Mouse (Mus musculus) heart, postnatal 0 days (tissue): ENCODE measurements around the gene Kcnma1. TPM values are rescaled to one million over a fixed set of nuclear protein-coding genes. Genes with fewer than 3 reads are reported as not detected.

ENCODE experiments used
- ATAC-seq: fragments of 200-750 bp; cut with Nextera tagmentation; 2 replicates; pipeline ENCODE4 v1.8.0; 2017; ENCODE audit warnings: low read depth, moderate number of reproducible peaks, moderate library complexity; ENCODE audit not compliant: insufficient read depth
- DNase-seq: peaks from one replicate; pipeline ENCODE4 v3.0.0-alpha.2; 2016; ENCODE audit warnings: low spot score
- H3K27ac ChIP-seq: fragments of 300-500 bp; sonication (generic); 2 replicates; pipeline ENCODE4 v1.5.1; 2014; ENCODE audit warnings: low read depth, mild to moderate bottlenecking
- H3K27me3 ChIP-seq: fragments of 300-500 bp; sonication (generic); 2 replicates; pipeline ENCODE4 v1.6.1; 2014; ENCODE audit warnings: low read length, mixed read lengths; ENCODE audit not compliant: control insufficient read depth, insufficient read depth
- H3K36me3 ChIP-seq: fragments of 300-500 bp; sonication (generic); replicated peaks from 2 replicates; pipeline ENCODE4 v1.6.1; 2014; ENCODE audit warnings: low read length, mixed read lengths; ENCODE audit not compliant: control insufficient read depth, insufficient read depth
- H3K4me1 ChIP-seq: fragments of 300-500 bp; sonication (generic); 2 replicates; pipeline ENCODE4 v1.6.1; 2014; ENCODE audit warnings: antibody characterized with exemption; ENCODE audit not compliant: control insufficient read depth, insufficient read depth
- H3K4me2 ChIP-seq: fragments of 300-500 bp; sonication (generic); 2 replicates; pipeline ENCODE4 v1.6.1; 2014; ENCODE audit warnings: low read depth, mild to moderate bottlenecking, low read length, moderate library complexity
- H3K4me3 ChIP-seq: fragments of 300-500 bp; sonication (generic); 2 replicates; pipeline ENCODE4 v1.5.1; 2014; ENCODE audit warnings: low read depth, low read length
- H3K9ac ChIP-seq: fragments of 300-500 bp; sonication (generic); replicated peaks from 2 replicates; pipeline ENCODE4 v1.6.1; 2014; ENCODE audit warnings: low read depth, low read length, mixed read lengths
- H3K9me3 ChIP-seq: fragments of 300-500 bp; sonication (generic); replicated peaks from 2 replicates; pipeline ENCODE4 v1.6.1; 2016; ENCODE audit warnings: low read length; ENCODE audit not compliant: control insufficient read depth
- CTCF ChIP-seq: IDR thresholded peaks from 2 replicates; pipeline ENCODE4 v1.5.1; 2016; ENCODE audit warnings: antibody characterized with exemption, control low read depth, low read depth
- EP300 ChIP-seq: IDR thresholded peaks from 2 replicates; pipeline ENCODE4 v1.6.1; 2016; ENCODE audit warnings: antibody characterized with exemption, low read depth
- WGBS: fragments of 180-500 bp; shearing (Covaris S2); extraction: QIAGEN DNeasy Blood & Tissue Kit; methylation state at CpG from one replicate; pipeline ENCODE4 v1.1.7; 2014; 5-methylcytosine and 5-hydroxymethylcytosine counted together
- polyA plus RNA-seq: library from polyadenylated mRNA; unstranded; fragments of >200 nt; fragmentation: Nextera tagmentation; extraction: Ambion mirVana; gene quantifications from 2 replicates; pipeline ENCODE4 v1.2.1, GENCODE M21; 2015
- total RNA-seq: library from RNA; depleted of rRNA; stranded (reverse); fragments of >200 nt; gene quantifications from 2 replicates; pipeline ENCODE4 v1.2.3, GENCODE M21; 2014; ENCODE audit warnings: low replicate concordance

The Kcnma1 gene
- total and polyA plus RNA-seq, 2 experiments from 2014 or later, result 0.10 to 1.3 TPM

GRCm38 (mm10) chr14:23817585-23817984, 196.7 kb downstream of the Kcnma1 start:
- H3K27ac ChIP-seq, result no peak overlapping the region
- H3K4me2 ChIP-seq, result no peak overlapping the region
- TF ChIP-seq CTCF, result no peak
- no peak for TF ChIP-seq EP300
- H3K36me3 ChIP-seq, result no peaks in the 10 kb centered on the region
- no peaks in the 10 kb centered on the region for H3K9me3 ChIP-seq
- H3K4me3 ChIP-seq, result no peak overlapping the region
- WGBS, result 83% methylated on average over 3 of the region's 3 CpGs
- H3K27me3 ChIP-seq, result no peaks in the 10 kb centered on the region
- DNase-seq (no peak), ATAC-seq (no peak)
- no peaks in the 10 kb centered on the region for H3K4me1 ChIP-seq
- no peak overlapping the region for H3K9ac ChIP-seq

- Histone ChIP-seq H3K27ac (no peak overlapping the region), H3K4me1 (no peaks in the 10 kb centered on the region), H3K4me3 (no peak overlapping the region), H3K9ac (no peak overlapping the region), H3K36me3 (no peaks in the 10 kb centered on the region), H3K27me3 (peaks cover 9% of the 10 kb centered on the region; the same call in 1 of the 2 replicates), H3K9me3 (no peaks in the 10 kb centered on the region), H3K4me2 (no peak overlapping the region)
- no peak for DNase-seq
- 60% methylated on average over 1 of the region's 1 CpGs for WGBS
- no peak for ATAC-seq
- no peak for TF ChIP-seq CTCF
- TF ChIP-seq EP300, result no peak
These were observed 204.2 kb downstream of the Kcnma1 start for GRCm38 (mm10) chr14:23810081-23810480.

- no peak for TF ChIP-seq CTCF
- no peak for TF ChIP-seq EP300
- Histone ChIP-seq H3K9me3 (no peaks in the 10 kb centered on the region), H3K9ac (no peak overlapping the region), H3K27me3 (peaks cover 9% of the 10 kb centered on the region; the same call in 1 of the 2 replicates), H3K36me3 (no peaks in the 10 kb centered on the region), H3K4me3 (no peak overlapping the region), H3K4me2 (no peak overlapping the region), H3K27ac (no peak overlapping the region), H3K4me1 (no peaks in the 10 kb centered on the region)
- 4% methylated on average over 1 of the region's 1 CpGs for WGBS
- ATAC-seq (no peak), DNase-seq (no peak)
These were observed 205.2 kb downstream of the Kcnma1 start for GRCm38 (mm10) chr14:23809124-23809523.

- no peaks in the 10 kb centered on the region for H3K9me3 ChIP-seq
- H3K36me3 ChIP-seq, result no peaks in the 10 kb centered on the region
- H3K27me3 ChIP-seq, result peaks cover 12% of the 10 kb centered on the region; the same call in 1 of the 2 replicates
- no peak overlapping the region for H3K4me2 ChIP-seq
- H3K9ac ChIP-seq, result no peak overlapping the region
- WGBS, result 55% methylated on average over 2 of the region's 2 CpGs
- no peak overlapping the region for H3K27ac ChIP-seq
- no peak for ATAC-seq
- no peak overlapping the region for H3K4me3 ChIP-seq
- TF ChIP-seq EP300 (no peak), CTCF (no peak)
- no peak for DNase-seq
- H3K4me1 ChIP-seq, result no peaks in the 10 kb centered on the region
These were observed 207.9 kb downstream of the Kcnma1 start for GRCm38 (mm10) chr14:23806378-23806777.

- ATAC-seq (no peak), DNase-seq (no peak)
- TF ChIP-seq EP300, result no peak
- no peak for TF ChIP-seq CTCF
- 86% methylated on average over 7 of the region's 7 CpGs for WGBS
- Histone ChIP-seq H3K27ac (no peak overlapping the region), H3K27me3 (0 out of 2 replicates have a peak, but pooled peaks cover 4% of the 10 kb centered on the region), H3K4me2 (no peak overlapping the region), H3K4me3 (no peak overlapping the region), H3K4me1 (no peaks in the 10 kb centered on the region), H3K36me3 (no peaks in the 10 kb centered on the region), H3K9me3 (no peaks in the 10 kb centered on the region; the same call in 1 of the 2 replicates), H3K9ac (no peak overlapping the region)
These were observed 217.4 kb downstream of the Kcnma1 start for GRCm38 (mm10) chr14:23796878-23797277.

GRCm38 (mm10) chr14:23792674-23793073, 221.6 kb downstream of the Kcnma1 start:
- Histone ChIP-seq H3K9ac (no peak overlapping the region), H3K4me1 (no peaks in the 10 kb centered on the region), H3K27ac (no peak overlapping the region), H3K27me3 (peaks cover 22% of the 10 kb centered on the region; the same call in 1 of the 2 replicates), H3K36me3 (no peaks in the 10 kb centered on the region), H3K4me3 (no peak overlapping the region), H3K4me2 (no peak overlapping the region), H3K9me3 (no peaks in the 10 kb centered on the region)
- DNase-seq (no peak), ATAC-seq (no peak)
- WGBS, result 52% methylated on average over 3 of the region's 3 CpGs
- TF ChIP-seq CTCF (no peak), EP300 (no peak)
